Mouse (Mus musculus) testis, adult 2 months (tissue): ENCODE data around the gene Syne4. TPM values are rescaled to one million over a fixed set of nuclear protein-coding genes. Genes with fewer than 3 reads are reported as not detected.

Source experiments
- H3K27ac ChIP-seq: fragments of 200-500 bp; 2 replicates; pipeline ENCODE4 v1.5.1; 2012; ENCODE audit warnings: low read depth, low read length; ENCODE audit not compliant: control insufficient read depth, insufficient read depth
- H3K27me3 ChIP-seq: fragments of 200-500 bp; 2 replicates; pipeline ENCODE4 v1.6.1; 2012; ENCODE audit warnings: mild to moderate bottlenecking, low read length, moderate library complexity; ENCODE audit not compliant: control insufficient read depth, insufficient read depth
- H3K36me3 ChIP-seq: fragments of 200-500 bp; 2 replicates; pipeline ENCODE4 v1.6.1; 2012; ENCODE audit warnings: mild to moderate bottlenecking, low read length; ENCODE audit not compliant: control insufficient read depth, insufficient read depth
- H3K4me1 ChIP-seq: fragments of 200-500 bp; 2 replicates; pipeline ENCODE4 v1.6.1; 2012; ENCODE audit warnings: low read length; ENCODE audit not compliant: control insufficient read depth, insufficient read depth
- H3K4me3 ChIP-seq: fragments of 200-500 bp; 2 replicates; pipeline ENCODE4 v1.5.1; 2012; ENCODE audit warnings: low read depth, mild to moderate bottlenecking, low read length, moderate library complexity, mixed read lengths; ENCODE audit not compliant: control insufficient read depth
- CTCF ChIP-seq: fragments of 200-500 bp; IDR thresholded peaks from 2 replicates; pipeline ENCODE4 v1.5.1; 2012; ENCODE audit warnings: low read depth, mild to moderate bottlenecking, inconsistent platforms, low read length, moderate library complexity; ENCODE audit not compliant: control insufficient read depth, insufficient read depth, insufficient replicate concordance
- POLR2A ChIP-seq: fragments of 200-500 bp; IDR thresholded peaks from 2 replicates; pipeline ENCODE4 v1.6.1; 2012; ENCODE audit warnings: low read depth, mild to moderate bottlenecking, inconsistent platforms, low read length, moderate library complexity; ENCODE audit not compliant: control insufficient read depth
- polyA plus RNA-seq: library from polyadenylated mRNA; depleted of rRNA; stranded (reverse); fragments of >200 nt; gene quantifications from 2 replicates; pipeline ENCODE4 v1.2.3, GENCODE M21; 2012

The Syne4 gene
- polyA plus RNA-seq, 1 experiment: 7.4 TPM

GRCm38 (mm10) chr7:30313666-30314320 is 814 bp upstream of the Syne4 start:
- H3K4me3 ChIP-seq: no peak overlapping the region
- peaks cover 15% of the 10 kb centered on the region for H3K4me1 ChIP-seq
- no peak overlapping the region for H3K27ac ChIP-seq
- H3K27me3 ChIP-seq: no peaks in the 10 kb centered on the region
- TF ChIP-seq POLR2A: no peak
- TF ChIP-seq CTCF: no peak
- H3K36me3 ChIP-seq: no peaks in the 10 kb centered on the region

- H3K4me3 ChIP-seq: no peak overlapping the region
- no peak for TF ChIP-seq POLR2A
- no peak for TF ChIP-seq CTCF
- H3K27me3 ChIP-seq: no peaks in the 10 kb centered on the region
- no peaks in the 10 kb centered on the region for H3K36me3 ChIP-seq
- H3K4me1 ChIP-seq: peaks cover 3% of the 10 kb centered on the region
- H3K27ac ChIP-seq: no peak overlapping the region
Observed at GRCm38 (mm10) chr7:30315559-30316529, 1.2 kb downstream of the Syne4 start.

- Histone ChIP-seq H3K27ac (no peak overlapping the region), H3K27me3 (no peaks in the 10 kb centered on the region), H3K4me3 (no peak overlapping the region), H3K4me1 (peaks cover 8% of the 10 kb centered on the region), H3K36me3 (no peaks in the 10 kb centered on the region)
- TF ChIP-seq CTCF: no peak
Observed at GRCm38 (mm10) chr7:30318142-30318541, 3.5 kb downstream of the Syne4 start.

- Histone ChIP-seq H3K4me1 (peaks cover 5% of the 10 kb centered on the region), H3K36me3 (no peaks in the 10 kb centered on the region), H3K27me3 (no peaks in the 10 kb centered on the region), H3K4me3 (no peak overlapping the region), H3K27ac (no peak overlapping the region)
- TF ChIP-seq CTCF: no peak
- TF ChIP-seq POLR2A: no peak
Observed at GRCm38 (mm10) chr7:30320946-30321345, 6.3 kb downstream of the Syne4 start.

- Histone ChIP-seq H3K27ac (peak within 1 kb of the TSS; percentile 59), H3K27me3 (no peaks in the 10 kb centered on the region), H3K4me3 (peak within 1 kb of the TSS; percentile 80), H3K4me1 (peaks cover 5% of the 10 kb centered on the region), H3K36me3 (no peaks in the 10 kb centered on the region)
- no peak for TF ChIP-seq CTCF
- peak; percentile 59; the same call in 1 of the 2 replicates for TF ChIP-seq POLR2A
Observed at GRCm38 (mm10) chr7:30321539-30322284, 7.1 kb downstream of the Syne4 start, which contains the start of gene E130208F15Rik. Gene E130208F15Rik (plus strand): TSS chr7:30321740.

- H3K4me1 ChIP-seq: peaks cover 7% of the 10 kb centered on the region
- no peaks in the 10 kb centered on the region for H3K27me3 ChIP-seq
- H3K36me3 ChIP-seq: no peaks in the 10 kb centered on the region
- TF ChIP-seq POLR2A (peak; percentile 83), CTCF (no peak)
- H3K27ac ChIP-seq: peak overlapping the region; percentile 59
- H3K4me3 ChIP-seq: peak overlapping the region; percentile 80
Observed at GRCm38 (mm10) chr7:30322285-30322667, 7.7 kb downstream of the Syne4 start.
